Mouse (Mus musculus): ENCODE data around the gene Abcd3. TPM values are rescaled to one million over a fixed set of nuclear protein-coding genes. Genes with fewer than 3 reads are reported as not detected.

Abcd3 gene
- total RNA-seq, 2 experiments from 2014 or later = 47.4 to 48.7 TPM

- no peak for DNase-seq (ENCODE audit: low spot score in 2 of 2)
Observed at GRCm38 (mm10) chr3:121713816-121714215, 101.3 kb downstream of the Abcd3 start.

GRCm38 (mm10) chr3:121713151-121713701 is 101.9 kb downstream of the Abcd3 start:
- no peak for DNase-seq (ENCODE audit: low spot score in 2 of 2)

- no peak for DNase-seq (ENCODE audit: low spot score in 2 of 2)
Observed at GRCm38 (mm10) chr3:121712222-121712621, 102.9 kb downstream of the Abcd3 start.

GRCm38 (mm10) chr3:121710894-121711531 is 104.1 kb downstream of the Abcd3 start:
- no peak for DNase-seq (ENCODE audit: low spot score in 2 of 2)

Other genes with a start within 250 kb of the Abcd3 start
- not detected for gene 4930432M17Rik, start 144.5 kb downstream of the Abcd3 start, total RNA-seq (2021)
- gene F3, start 91.8 kb downstream of the Abcd3 start, total RNA-seq (2021) = 10 to 100 TPM; 45.7 to 48.8 TPM
- 10 to 100 TPM; 20.7 to 24.6 TPM for gene Arhgap29, start 137.2 kb upstream of the Abcd3 start, total RNA-seq (2021)
- 1 to 10 TPM; 2.0 to 2.1 TPM for gene Abca4, start 229.1 kb upstream of the Abcd3 start, total RNA-seq (2021)

All from left cerebral cortex, adult 18-20 months (tissue).